Mouse (Mus musculus) intestine, postnatal 0 days (tissue): Measurements from ENCODE around the gene Lingo1. TPM values are rescaled to one million over a fixed set of nuclear protein-coding genes. Genes with fewer than 3 reads are reported as not detected.

Experiments
- ATAC-seq: fragments of 200-750 bp; cut with Nextera tagmentation; 2 replicates; pipeline ENCODE4 v1.8.0; 2017; ENCODE audit warnings: mild to moderate bottlenecking, moderate TSS enrichment, moderate library complexity
- H3K27ac ChIP-seq: fragments of 300-500 bp; sonication (generic); 2 replicates; pipeline ENCODE4 v1.5.1; 2014; ENCODE audit warnings: mild to moderate bottlenecking, low read depth, low read length, moderate library complexity
- H3K27me3 ChIP-seq: fragments of 300-500 bp; sonication (generic); replicated peaks from 2 replicates; pipeline ENCODE4 v1.6.1; 2014; ENCODE audit warnings: low read length, mixed read lengths; ENCODE audit not compliant: control insufficient read depth, insufficient read depth
- H3K36me3 ChIP-seq: fragments of 300-500 bp; sonication (generic); 2 replicates; pipeline ENCODE4 v1.6.1; 2014; ENCODE audit warnings: mild to moderate bottlenecking, moderate library complexity; ENCODE audit not compliant: control insufficient read depth, insufficient read depth
- H3K4me1 ChIP-seq: fragments of 300-500 bp; sonication (generic); replicated peaks from 2 replicates; pipeline ENCODE4 v1.6.1; 2014; ENCODE audit warnings: antibody characterized with exemption, low read length, mixed read lengths; ENCODE audit not compliant: control insufficient read depth, insufficient read depth
- H3K4me2 ChIP-seq: fragments of 300-500 bp; sonication (generic); replicated peaks from 2 replicates; pipeline ENCODE4 v1.6.1; 2014; ENCODE audit warnings: low read depth, mild to moderate bottlenecking, moderate library complexity
- H3K4me3 ChIP-seq: fragments of 300-500 bp; sonication (generic); 2 replicates; pipeline ENCODE4 v1.5.1; 2014; ENCODE audit warnings: low read depth, low read length
- H3K9ac ChIP-seq: fragments of 300-500 bp; sonication (generic); 2 replicates; pipeline ENCODE4 v1.6.1; 2014; ENCODE audit warnings: mild to moderate bottlenecking, low read depth, low read length
- H3K9me3 ChIP-seq: fragments of 300-500 bp; sonication (generic); 2 replicates; pipeline ENCODE4 v1.6.1; 2016; ENCODE audit warnings: mixed run types; ENCODE audit not compliant: control insufficient read depth
- CTCF ChIP-seq: sonication (generic); IDR thresholded peaks from 2 replicates; pipeline ENCODE4 v1.5.1; 2016; ENCODE audit warnings: low read depth, mild to moderate bottlenecking, control low read depth, antibody characterized with exemption, moderate library complexity
- WGBS: fragments of 180-500 bp; shearing (Covaris S2); extraction: QIAGEN DNeasy Blood & Tissue Kit; methylation state at CpG from one replicate; pipeline ENCODE4 v1.1.7; 2014; 5-methylcytosine and 5-hydroxymethylcytosine counted together
- polyA plus RNA-seq: library from polyadenylated mRNA; unstranded; fragments of >200 nt; fragmentation: Nextera tagmentation; extraction: Ambion mirVana; gene quantifications from 2 replicates; pipeline ENCODE4 v1.2.1, GENCODE M21; 2015

Gene Lingo1
- polyA plus RNA-seq, 1 experiment from 2014 or later: 0.98 TPM

DNA sequence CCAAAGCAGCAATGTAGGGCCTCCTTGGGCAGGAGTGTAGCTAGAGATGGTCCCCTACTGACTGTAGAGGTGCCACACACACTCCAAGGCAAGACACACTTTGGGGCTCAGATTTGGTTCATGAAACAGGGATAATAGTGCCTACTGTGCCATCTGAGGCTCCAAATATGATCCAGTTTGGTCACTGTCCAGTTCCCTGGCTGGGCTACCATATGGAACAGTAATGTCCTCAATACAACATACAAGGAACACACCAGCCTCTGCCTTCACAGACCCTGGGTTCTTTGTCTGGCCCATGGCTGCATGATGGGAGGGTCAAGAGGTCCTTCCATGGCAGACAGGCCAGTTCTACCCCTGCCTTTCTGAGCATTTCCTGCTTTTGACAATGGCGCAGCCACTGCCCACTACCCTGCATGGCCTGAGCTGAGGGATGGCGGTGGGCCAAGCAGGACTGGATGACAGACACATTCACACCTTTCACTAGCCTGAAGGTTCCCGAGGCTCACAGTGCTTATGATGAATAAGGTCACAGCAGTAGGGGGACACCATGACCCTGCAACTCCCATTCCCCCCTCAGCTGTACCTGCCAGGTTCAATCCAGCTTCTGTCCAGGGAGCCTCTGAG lies 134.9 kb downstream of the Lingo1 start:
- H3K36me3 ChIP-seq: no peaks in the 10 kb centered on the region
- ATAC-seq: no peak
- TF ChIP-seq CTCF: no peak

DNA sequence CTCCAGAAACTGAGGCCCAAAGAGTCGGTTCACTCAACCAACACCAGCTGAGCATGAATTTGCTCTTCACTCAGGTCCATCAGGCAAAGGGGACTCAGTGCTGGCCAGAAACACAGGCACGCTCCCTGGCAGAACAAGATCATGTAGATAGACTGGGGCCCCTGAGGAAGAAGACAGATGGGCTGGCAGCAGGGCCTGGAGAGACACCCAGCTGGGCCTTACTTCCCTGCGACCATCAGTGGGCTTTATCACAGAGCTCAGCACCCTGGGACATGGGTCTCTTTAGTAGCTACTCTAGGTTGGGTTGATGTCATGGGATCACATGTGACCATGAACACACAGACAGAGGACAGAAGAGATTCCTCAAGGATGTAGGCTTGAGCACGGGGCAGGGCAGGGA lies 137.7 kb downstream of the Lingo1 start:
- Histone ChIP-seq H3K27ac (no peak overlapping the region), H3K4me1 (no peaks in the 10 kb centered on the region), H3K4me2 (no peak overlapping the region), H3K36me3 (no peaks in the 10 kb centered on the region), H3K9me3 (no peaks in the 10 kb centered on the region), H3K27me3 (no peaks in the 10 kb centered on the region), H3K4me3 (no peak overlapping the region), H3K9ac (no peak overlapping the region)
- TF ChIP-seq CTCF: no peak
- 84% methylated on average over 4 of the region's 4 CpGs for WGBS
- no peak for ATAC-seq

More for the DNA sequence above, 134.9 kb downstream of the Lingo1 start:
- no peaks in the 10 kb centered on the region for H3K4me1 ChIP-seq
- no peak overlapping the region for H3K27ac ChIP-seq
- no peak overlapping the region for H3K4me2 ChIP-seq
- H3K4me3 ChIP-seq: no peak overlapping the region
- H3K9ac ChIP-seq: no peak overlapping the region
- WGBS: 76% methylated on average over 3 of the region's 3 CpGs
- no peaks in the 10 kb centered on the region for H3K27me3 ChIP-seq
- no peaks in the 10 kb centered on the region for H3K9me3 ChIP-seq

DNA sequence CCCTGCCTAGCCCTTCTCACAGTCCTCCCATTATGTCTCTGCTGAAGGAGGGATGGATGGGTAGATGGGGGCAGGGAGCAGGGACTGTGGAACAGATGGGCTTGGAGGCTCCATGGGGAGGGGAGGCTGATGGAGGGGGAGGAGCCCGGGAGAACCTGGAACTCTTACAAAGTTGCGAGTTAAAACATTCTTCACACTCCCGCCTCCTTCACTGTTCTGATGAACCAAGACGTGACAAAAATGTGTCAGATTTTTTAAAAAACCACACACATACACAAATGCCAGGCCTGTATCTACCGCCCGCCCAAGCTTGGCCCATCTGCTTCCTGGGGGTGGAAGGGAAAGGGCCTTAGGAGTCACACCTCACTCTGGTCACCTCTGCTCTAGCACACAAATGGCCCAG lies 138.3 kb downstream of the Lingo1 start:
- WGBS: 84% methylated on average over 6 of the region's 6 CpGs
- H3K27me3 ChIP-seq: no peaks in the 10 kb centered on the region
- no peaks in the 10 kb centered on the region for H3K4me1 ChIP-seq
- H3K4me2 ChIP-seq: no peak overlapping the region
- H3K27ac ChIP-seq: no peak overlapping the region
- no peak overlapping the region for H3K9ac ChIP-seq
- H3K36me3 ChIP-seq: no peaks in the 10 kb centered on the region
- H3K4me3 ChIP-seq: no peak overlapping the region
- TF ChIP-seq CTCF: no peak
- ATAC-seq: no peak
- H3K9me3 ChIP-seq: no peaks in the 10 kb centered on the region

DNA sequence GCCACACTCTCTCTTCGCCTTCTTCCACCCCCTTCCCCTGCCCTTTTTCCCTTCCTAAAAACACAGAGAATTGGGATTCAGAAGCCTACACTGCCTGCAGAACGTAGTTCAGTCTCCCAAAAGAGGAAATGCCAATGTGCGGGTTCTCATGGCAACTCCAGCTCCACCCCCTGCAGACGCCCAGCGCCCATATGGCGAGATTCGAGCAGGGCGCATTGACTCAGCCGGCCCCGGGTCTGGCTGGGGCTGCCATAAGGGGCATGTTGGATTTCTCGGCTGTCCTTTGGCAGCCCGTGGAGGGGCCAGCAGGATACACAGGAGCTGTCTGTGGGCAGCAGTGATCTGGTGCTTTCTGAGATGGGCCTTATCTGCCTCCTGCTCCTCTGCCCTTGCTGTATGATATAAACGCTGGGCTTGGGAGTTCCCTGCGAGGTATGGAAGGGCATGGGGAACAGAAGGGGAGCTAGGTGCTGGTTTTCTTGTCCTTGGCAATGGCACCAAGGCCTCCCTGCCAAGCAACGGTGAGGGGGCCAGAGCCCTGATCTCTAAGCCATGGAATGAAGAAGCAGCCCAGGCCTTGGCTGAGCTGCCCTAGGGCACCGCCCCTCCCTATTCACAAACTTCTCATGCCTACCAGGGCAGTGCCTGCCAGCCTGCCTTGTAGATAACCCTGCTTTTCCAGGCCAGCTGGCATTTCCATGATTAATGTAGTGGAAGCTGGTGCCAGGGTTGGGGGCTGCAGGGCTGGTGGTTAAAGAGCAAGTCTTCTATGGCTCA lies 139.3 kb downstream of the Lingo1 start:
- H3K9me3 ChIP-seq: no peaks in the 10 kb centered on the region

DNA sequence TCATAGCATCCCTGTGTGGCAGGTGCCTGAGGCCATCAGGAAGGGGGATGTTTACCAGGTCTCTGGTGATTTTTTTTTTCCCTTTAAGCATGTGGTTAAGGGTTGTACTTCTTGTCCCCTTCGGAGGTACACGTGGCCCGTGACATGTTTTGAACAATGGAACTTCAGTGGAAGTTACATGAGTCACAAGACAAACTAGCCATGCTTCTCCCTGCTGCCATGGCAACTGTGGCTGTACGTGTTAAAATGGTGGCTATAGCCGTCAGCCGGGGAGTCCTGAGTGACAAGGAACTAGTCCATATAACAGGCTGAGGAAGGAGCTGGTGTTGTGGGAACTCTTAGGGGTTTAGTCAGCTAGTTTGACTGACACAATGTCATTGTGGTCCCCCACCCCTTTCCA lies 141.1 kb downstream of the Lingo1 start:
- Histone ChIP-seq H3K27ac (no peak overlapping the region), H3K36me3 (no peaks in the 10 kb centered on the region), H3K4me1 (no peaks in the 10 kb centered on the region), H3K4me3 (no peak overlapping the region), H3K27me3 (no peaks in the 10 kb centered on the region), H3K9me3 (no peaks in the 10 kb centered on the region), H3K9ac (no peak overlapping the region), H3K4me2 (no peak overlapping the region)
- ATAC-seq: no peak
- no peak for TF ChIP-seq CTCF
- 59% methylated on average over 6 of the region's 6 CpGs for WGBS

More for the DNA sequence above, 139.3 kb downstream of the Lingo1 start:
- Histone ChIP-seq H3K4me1 (no peaks in the 10 kb centered on the region), H3K27ac (no peak overlapping the region), H3K36me3 (no peaks in the 10 kb centered on the region), H3K4me2 (no peak overlapping the region), H3K4me3 (no peak overlapping the region), H3K27me3 (no peaks in the 10 kb centered on the region), H3K9ac (no peak overlapping the region)
- no peak for ATAC-seq
- 52% methylated on average over 16 of the region's 16 CpGs for WGBS
- no peak for TF ChIP-seq CTCF

DNA sequence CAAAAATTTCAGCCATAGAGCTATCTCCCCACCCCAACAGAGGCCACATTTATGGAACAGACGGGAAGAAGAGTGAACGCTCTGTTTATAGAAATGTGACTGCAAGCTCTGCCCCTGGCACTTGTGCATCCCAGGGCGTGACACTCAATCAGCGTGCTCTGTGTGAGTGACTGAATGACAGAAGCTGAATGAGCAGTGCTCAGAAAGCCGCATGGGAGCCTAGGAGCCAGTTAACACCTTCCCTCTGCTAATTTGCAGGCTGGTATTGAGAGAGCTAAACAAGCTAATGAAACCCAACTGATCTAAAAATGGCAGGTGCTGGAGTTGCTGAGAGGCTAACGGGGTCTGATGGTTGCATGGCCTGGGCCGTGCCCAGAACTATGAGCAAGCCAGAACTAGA lies 143.7 kb downstream of the Lingo1 start:
- no peaks in the 10 kb centered on the region for H3K36me3 ChIP-seq
- H3K9ac ChIP-seq: no peak overlapping the region
- WGBS: 67% methylated on average over 7 of the region's 7 CpGs
- H3K27ac ChIP-seq: no peak overlapping the region
- no peak for ATAC-seq
- H3K9me3 ChIP-seq: no peaks in the 10 kb centered on the region
- no peaks in the 10 kb centered on the region for H3K27me3 ChIP-seq
- no peak overlapping the region for H3K4me2 ChIP-seq
- no peak overlapping the region for H3K4me3 ChIP-seq
- TF ChIP-seq CTCF: no peak
- H3K4me1 ChIP-seq: no peaks in the 10 kb centered on the region
